Mouse (Mus musculus) thymus, postnatal 36 days (tissue): ENCODE data around the gene Tbc1d10c.

Source experiments
- DNase-seq, 2 experiments: peaks; one replicate each; pipeline ENCODE4 v3.0.0; 2022; ENCODE audit warnings: mixed read lengths in 2 of 2

Tbc1d10c gene

DNA sequence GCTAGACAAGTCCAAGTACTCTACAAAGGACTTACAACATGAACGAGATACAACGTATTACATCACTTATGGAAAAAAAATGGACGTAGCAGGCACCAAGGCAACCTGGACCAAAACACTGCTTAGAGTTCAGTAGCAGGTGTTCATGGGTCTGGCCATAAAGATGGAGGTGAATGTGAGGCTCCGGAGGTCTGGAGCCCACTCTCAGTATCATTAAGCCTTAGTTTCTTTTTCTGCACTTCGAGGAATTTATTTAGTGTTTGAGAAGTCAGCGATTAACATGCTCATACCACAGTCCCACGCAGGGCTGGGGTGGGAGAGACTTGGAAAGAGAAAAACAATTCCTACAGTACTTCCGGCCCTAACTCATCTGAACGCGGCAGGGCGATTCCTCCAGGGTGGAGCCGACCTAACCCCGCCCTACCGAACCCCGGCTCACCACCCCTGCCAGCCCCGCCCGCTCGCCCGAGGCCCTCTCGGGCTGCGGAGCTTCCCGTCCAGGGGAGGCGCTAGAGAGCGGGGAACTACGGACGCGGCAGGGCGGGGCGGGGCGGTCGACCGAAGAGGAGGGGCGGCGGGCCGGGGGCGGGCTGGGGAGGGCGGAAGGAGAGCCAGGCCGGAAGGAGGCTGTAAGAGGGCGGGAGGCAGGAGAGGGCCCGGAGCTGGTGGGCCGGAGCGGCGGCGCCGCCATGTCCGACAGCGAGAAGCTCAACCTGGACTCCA, 605 bp upstream of the Tbc1d10c start, which contains the start of gene Ppp1ca:
Ppp1ca (plus strand) TSS at position 538 of the 723 bp plus-strand sequence.
- peak; percentile 97 to 99 for DNase-seq

DNA sequence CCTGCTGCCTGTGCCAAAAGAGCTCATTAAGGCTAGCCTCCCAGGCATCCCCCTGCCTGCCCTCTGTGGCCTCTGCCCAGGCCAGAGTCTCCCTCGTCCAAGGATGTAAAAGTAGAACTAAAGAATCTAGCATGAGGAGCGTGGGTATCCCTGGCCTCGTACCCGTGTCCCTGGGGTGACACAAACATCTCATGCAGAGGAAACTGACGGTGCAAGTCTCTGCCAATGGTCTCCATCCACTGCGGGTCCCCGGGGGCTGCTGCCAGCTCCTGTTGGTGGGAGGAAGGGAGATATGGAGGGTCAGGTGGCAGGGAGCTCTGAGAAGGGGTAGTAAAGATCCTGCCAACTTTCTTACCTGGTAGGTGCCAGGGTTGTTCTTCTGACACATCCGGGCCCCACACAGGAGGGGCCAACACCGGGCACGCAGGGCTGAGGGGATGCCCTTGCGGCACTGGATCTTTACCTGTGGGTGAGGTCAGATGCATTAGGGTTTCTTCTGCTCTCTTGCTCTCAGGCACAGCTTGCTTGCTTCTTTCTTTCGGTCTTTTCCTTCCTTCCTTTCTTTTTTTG, 1.9 kb downstream of the Tbc1d10c start:
- peak; percentile 47 to 62 for DNase-seq

DNA sequence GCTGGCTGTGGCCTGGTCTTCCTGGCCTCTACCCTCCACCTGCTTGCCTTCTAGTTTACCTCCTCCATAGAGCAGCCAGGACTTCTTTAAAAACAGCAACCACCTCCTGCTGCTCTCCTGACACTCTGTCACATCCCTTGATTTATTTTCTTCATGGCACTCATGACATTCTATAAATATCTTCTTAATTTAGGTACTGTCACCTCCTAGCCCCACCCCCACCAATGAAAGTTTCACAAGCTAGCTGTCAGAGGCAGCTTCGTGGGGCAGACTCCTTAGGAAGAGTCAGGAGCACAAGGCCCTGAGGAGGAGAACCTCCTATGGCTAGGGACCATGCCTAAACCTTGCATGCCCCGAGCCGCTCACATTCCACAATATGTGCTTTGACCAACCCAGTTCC, 3.8 kb downstream of the Tbc1d10c start:
- no peak for DNase-seq

DNA sequence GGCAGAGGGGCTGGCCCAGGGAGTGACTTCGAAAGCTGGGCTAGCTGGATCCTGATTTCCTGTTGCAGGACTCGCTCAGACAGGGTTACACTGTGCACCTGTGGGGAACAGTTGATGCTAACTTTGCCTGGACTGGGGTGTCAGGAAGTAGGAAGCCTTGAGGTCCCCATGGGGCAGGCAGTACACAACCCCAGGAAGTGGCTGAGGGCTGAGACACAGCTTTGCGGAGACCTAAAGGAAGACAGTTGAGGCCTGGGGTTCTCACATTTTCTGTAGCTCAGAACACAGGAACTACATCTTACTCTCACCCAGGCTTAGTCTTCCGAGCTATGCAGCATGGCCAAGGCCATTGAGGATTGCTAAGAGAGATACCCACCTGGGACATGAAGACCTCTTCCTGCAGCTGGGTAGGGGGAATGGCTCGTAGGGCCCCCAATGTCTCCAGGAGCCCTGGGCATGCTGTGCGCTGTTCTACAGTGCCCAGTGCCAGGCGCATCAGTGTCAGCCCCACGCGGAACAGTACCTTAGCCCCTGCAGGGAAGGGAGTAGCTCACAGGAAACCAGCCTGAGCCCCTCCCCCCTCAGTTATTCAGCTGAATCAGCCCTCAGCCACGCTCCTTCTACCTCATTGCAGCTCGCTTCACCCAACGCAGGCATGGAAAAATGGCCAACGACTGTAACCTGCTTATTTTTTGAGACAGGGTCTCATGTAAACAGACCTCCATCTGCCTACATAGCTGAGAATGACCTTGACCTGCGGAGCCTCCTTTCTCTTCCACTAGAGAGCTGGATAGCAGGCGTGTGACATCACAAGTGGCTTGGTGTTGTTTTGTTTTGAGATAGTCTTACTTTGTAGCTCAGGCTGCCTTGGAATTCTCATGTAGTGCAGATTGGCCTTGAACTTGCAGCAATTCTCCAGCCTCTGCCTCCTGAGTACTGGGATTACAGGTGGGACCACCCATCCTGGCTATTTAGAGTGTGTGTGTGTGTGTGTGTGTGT, 5.8 kb downstream of the Tbc1d10c start:
- peak; percentile 84 to 88 for DNase-seq

DNA sequence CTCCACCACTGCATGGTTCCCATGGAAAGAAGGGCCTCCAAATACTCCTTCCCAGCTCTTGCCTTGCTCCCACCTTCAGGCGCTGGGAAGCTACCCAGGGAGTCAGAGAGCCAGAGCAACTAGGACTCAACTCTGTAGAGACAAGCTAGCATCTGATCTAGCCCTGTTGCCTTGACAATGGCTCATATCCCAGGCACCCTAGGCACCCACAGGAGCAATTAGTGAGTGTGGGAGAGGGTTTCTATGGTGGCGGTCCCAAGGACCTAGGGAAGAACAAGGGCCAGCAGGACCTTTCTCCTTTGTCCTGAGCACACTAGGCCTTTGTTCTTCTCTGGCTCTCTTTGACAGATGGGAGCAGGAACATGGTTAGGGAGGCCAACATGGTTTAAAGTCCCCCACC, 7.4 kb downstream of the Tbc1d10c start:
- no peak for DNase-seq

DNA sequence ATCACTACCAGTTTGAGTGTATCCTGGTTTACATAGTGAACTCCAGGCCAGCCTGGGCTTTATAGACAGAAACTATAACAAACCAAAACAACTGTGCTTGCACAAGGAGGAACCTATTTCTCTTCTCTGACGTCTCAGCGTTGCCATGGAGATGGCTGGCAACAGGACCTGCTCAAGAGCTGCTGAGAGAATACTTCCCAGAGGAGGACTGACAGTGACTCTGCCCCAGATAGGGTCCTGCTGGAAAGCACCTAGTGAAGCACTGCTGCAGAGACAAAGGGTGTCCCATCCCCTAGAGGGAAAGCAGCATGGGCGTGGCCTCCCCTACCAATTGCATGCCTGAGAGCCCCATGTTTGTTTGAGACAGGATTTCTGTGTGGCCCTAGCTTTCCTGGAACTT, 9.2 kb downstream of the Tbc1d10c start:
- DNase-seq = no peak

DNA sequence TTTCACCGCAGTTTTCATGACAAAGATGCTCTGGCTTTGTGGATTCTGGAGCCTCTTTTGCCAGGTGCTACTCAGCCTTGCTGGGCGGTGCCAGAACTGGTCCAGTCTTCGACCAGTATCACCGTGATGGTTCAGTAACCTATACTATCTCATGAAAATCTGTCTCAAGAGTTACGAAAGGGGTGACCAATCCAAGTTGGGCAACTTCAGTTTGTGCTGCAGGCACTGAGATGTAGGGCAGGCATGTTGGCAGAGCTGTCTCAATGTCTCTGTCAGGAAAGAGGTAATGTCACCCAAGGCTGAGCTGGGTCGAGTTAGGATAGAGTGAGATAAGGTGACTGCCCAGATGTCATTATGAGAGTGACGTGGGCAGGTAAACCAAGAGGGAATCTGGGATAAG, 10.7 kb downstream of the Tbc1d10c start:
- no peak for DNase-seq

DNA sequence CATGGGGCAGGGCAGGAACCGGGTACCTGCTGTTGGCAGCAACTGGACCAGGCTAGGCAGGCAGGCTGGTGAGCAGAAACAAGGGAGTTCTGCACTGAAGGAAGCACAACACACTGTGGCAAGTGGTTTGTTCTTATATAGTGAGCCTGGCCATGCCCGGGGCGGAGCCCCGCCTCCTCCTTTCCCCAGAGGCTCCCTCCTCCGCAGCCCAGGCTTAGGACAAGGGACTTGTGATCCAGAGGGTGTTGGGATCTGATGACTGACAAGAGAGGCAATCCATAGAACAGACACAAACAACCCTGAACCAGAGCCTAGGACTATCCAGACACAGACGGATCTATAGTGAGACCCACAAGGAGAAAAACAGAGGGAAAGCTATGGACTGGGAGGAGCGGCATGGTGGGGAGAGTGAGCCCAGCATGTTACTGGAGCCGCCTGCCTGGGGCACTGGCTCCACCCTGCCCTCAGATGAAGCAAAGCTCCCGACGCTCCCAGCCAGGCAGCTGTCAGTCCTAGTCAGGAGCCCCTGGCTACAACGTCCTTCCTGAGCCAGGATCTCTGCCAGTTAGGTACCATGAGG, 15.6 kb downstream of the Tbc1d10c start, which contains the start of gene Carns1:
Carns1 (minus strand) TSS at position 112 of the 580 bp plus-strand sequence.
- DNase-seq = peak in 1 of 2 experiments; percentile 14

DNA sequence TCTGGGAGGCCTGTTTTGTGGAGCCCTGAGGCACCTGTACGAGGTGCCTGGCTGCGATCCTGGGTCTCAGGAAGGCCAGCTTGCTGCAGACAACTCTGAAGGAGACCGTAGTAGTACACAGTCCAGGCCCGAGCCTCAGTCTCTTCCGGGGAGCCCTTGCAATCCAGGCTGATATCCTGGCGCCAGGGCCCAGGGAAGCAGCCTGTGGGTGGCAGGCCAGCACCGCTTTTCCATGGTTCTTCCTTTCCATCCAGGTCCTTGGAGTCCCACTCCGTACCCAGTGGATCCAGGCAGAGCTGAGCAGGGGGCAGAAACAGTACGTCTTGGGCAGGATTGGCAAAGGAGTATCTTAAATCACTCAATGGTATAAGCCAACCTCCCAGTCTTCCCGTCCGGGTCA, 18.2 kb downstream of the Tbc1d10c start:
- DNase-seq = no peak

DNA sequence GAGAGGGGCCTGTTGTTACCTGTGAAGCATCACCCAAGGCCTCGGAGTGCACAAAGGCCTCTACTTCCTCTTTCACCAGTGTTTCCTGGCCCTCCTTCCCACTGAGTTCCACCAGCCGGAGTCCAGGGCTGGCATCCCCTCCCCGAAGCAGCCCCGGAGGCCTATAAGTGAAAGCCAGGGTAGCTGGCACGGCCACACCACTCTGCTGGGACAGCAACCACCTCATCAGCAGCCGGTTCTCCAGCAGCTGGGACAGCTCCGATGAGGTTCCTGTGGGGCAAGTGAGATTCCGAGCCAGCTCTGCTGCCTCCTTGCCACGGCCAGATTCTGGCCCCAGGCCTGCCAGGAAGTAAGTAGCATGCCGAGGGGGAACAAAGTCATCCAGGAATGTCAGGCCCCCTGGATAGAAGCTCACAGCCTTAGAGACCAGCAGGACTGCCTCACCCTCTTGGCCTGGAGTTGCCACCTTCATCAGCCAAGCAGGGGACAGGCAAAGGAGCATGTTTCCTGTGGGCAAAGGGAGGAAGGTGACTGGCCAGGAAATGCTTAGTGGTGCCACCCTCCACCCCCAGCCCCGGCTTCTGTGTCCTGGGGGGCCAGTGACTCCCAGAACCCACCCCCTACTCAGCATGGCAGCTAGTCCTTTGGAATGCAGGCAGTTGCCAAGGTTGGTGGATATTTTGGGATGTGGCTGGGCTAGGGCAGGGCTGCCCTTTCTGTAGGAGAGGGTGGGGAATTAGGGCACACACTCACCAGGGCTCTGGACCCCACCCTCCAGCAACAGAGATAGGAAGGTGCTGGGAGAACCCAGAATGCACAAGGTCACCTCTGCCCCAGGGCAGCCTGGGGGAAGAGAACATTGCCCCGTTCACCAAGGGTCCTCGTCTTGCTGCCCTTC, 19.4 kb downstream of the Tbc1d10c start:
- no peak for DNase-seq

DNA sequence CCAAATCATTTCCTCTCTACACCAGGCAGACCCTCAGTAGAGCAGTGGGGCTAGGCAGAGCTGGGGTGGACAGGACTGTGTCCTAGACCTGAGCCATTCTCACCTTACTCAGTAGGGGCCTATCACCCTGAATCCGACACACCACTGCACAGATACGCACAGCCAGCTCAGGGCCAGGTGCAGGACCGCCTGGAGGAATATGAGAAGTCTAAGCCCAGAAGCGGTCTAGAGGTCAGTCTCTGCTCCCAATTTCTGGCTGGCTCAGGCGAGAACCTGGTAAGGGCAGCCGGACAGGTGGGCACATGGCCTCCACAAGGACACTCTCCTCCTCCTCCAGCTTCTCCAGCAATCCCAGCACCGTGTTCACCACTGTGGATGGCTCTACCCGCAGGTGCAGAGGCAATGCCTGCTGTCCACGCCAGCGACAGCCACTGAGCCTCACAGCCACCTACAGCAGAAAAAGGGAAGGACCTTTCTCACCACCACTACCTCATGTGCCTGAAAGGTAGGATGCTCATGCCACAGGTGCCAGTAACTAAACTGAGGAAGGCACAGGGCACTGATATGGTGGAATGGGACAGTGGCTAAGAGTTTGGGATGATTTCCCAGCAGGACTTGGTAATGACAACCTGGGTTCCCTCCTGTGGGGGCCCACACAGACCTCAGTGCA, 20.2 kb downstream of the Tbc1d10c start:
- DNase-seq = no peak

DNA sequence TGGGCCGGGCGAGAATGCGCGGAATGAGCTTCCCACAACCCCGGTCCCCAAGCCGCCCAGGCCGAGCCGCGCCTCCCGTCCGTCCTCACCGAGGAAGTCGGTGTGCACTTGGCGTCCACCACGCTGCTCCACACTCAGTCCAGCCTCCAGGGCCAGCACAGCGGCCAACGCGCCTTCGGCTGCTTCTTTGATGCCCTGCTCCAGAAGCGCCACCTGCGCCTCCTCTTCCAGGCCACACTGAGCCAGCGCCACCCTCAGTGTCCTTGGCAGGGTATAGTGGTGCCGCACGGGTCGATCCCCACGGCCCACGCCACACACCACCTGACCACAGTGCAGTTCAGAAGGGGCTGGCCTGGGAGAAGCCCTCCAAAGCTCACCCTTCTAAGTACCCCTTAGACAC, 21.3 kb downstream of the Tbc1d10c start:
- no peak for DNase-seq

DNA sequence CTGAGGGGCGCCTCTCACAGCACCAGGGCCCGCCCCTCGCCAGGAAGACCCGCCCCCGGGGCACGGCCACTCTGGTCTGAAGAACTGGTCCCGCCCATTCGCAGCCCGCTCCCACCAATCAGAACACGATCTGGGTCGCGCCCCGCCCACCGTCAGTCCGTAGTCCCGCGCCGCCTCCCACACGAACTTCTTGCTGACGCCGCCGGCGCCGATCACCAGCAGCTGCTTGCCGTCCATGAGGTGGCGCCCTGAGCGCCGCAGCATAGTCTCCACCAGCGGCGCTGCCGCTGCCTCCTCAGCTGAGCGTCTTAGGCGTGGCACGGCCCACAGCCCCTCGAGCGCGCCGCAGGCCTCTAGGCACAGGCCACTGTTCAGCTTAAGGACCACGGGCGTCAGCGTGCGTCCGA, 21.7 kb downstream of the Tbc1d10c start:
- peak; percentile 99 to 100 for DNase-seq

DNA sequence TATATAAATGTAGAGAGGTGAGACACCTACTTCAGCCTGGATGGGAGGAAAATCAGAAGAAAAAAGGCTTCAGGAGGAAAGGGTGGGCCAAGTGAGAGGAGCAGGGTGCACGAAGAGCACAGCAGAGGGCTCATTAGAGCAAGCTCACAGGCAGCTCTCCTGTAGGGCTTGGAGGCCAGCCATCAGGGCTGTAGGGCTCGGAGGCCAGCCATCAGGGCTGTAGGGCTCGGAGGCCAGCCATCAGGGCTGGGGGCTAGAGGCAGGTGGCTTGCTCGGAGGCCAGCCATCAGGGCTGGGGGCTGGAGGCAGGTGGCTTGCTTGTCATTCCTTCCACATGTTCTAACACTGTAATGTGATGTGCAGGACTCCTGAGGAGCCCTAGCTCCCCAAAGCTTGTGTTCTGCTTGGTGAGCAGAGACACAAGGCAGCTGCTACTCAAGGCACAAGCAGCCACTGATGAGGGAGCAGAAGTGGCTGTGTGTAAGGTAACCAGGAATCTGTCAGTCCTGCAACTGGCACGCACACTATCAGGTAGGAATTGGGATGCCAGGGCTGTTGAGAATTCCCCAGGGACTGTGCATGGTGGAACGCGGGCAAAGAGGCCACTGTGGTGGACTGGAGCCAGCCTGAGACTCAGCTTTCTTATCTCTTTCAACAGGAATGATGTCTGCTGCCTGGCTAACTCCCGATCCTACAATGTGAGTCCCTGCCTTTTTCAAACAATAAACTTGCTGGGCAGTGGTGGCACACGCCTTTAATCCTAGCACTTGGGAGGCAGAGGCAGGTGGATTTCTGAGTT, 24.2 kb downstream of the Tbc1d10c start:
- no peak for DNase-seq

DNA sequence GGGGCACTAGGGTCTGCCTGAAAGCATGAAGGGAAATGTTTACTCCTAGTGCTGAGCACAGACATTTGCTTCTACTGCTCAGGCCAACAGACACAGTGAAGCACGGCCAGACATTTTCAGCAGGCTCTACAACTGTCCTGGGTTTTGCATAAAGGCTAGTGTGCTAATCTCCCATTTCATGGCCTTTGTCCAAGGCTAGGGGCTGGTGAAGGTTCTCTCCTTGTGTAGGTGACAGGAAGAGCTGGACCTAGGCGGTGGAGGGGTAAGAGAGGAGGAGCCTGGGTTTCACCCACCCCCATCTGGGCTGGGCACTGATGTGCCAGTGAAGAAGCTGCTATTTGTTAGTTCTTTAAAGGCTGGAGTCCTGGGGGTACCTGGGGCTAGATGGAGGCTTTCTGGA, 26.4 kb downstream of the Tbc1d10c start:
- no peak for DNase-seq

DNA sequence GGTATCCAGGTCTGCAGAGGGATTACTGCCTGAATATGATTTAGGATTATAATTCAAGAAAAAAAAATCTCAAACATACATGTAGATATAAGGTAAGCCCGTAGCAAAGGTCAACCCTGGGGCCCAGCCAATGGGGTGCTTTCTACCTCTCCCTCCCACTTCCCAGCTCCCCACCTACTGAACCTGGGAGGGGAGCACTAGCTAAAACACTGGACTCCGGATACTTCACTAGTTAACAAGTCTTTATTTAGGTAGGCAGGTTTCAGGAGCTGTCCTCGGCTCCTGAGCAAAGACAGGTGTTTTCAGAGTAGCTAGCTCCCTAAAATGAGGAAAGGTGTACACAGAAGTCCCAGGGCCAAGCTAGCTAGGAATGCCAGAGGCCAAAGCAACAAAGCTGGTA, 27.0 kb downstream of the Tbc1d10c start:
- DNase-seq = no peak

DNA sequence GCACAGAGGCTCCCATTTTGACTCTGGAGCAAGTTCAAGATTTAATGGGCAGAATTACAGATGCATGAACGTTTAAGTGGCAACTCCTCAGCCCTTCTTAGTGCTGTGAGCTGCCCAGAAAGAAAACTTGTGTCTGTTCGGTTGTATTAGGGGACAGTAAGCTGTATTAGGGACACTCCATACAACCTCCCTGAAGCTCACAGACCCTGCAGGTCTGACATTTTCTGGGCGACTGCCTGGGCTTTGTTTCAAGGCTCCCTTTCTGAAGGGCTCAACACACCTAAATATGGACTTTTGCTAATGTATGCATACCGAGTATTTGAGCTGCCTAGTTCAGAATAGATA, 27.6 kb downstream of the Tbc1d10c start:
- no peak for DNase-seq

DNA sequence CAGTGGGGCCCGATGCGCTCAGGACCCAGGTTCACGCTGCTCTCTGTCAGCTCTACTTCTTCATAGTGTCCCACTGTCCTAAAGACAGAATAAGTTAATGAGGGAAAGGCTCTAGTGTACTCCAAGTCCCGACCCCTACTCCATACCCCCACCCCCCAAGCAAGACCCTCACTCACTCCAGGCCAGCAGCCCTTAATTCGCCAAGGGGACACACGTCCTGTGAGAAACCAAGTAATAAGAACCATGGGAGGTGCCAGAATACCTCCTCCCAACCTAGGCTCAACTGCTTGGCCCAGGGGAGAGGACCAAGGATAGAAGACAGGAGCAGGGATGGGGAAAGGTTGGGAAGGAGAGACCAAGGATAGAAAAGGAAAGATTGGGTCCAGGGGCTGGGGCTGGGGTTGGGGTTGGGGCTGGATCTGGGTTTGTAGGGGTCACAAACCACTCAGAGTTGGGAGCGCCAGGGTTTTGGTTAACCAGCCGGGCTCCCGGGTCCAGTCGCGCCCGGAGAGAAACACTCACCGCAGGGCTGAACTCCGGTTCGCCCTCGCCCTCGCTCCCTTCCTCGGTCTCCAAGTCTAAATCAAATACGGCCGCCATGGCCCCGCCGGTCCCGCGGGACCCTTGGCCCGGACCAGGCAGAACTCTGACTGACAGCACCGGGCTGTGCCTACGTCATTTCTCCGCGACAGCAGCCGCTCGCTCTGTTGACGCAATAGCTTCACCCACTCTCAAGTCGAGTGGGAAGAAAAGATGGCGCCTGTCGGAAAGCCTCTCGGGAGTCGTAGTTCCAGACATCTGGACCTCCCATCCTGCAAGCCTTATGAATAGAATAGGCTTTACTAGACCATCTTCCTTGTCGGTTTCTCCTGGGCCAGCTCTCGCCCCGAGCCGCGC, 28.2 kb downstream of the Tbc1d10c start, which contains the start of gene Rps6kb2:
Rps6kb2 (minus strand) TSS at position 709 of the 897 bp plus-strand sequence.
- DNase-seq = peak; percentile 91 to 92

DNA sequence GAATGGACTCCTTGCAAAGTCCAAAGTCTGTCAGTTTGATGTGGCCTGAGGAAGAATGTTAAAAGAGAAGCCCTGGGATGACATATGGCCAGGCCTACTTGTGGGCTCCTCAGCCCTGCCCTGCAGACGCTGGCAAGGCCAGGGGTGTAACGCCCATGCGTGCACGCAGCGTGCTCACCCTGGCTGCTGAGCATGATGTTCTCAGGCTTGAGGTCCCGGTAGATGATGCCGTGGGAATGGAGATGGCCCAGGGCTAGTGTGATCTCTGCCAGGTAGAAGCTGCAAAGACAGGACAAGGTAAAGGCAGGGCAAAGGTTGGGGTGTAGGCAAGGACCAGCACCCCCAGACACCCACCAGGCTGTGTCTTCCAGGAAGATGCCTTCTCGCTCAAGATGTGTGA, 32.0 kb downstream of the Tbc1d10c start:
- no peak for DNase-seq
